Mouse (Mus musculus): ENCODE data around the gene Cmtm8.

Cmtm8 gene

GRCm38 (mm10) chr9:114787134-114787533 lies 56.8 kb downstream of the Cmtm8 start:
- DNase-seq (ENCODE audit: low spot score in 2 of 2), result no peak

GRCm38 (mm10) chr9:114785432-114786125 lies 58.4 kb downstream of the Cmtm8 start:
- no peak for DNase-seq (ENCODE audit: low spot score in 2 of 2)

GRCm38 (mm10) chr9:114781526-114782212 lies 62.3 kb downstream of the Cmtm8 start, which contains the start of gene Cmtm7:
Gene Cmtm7, minus strand, starts transcription at chr9:114781856.
- DNase-seq (ENCODE audit: low spot score in 2 of 2), result no peak

DNA sequence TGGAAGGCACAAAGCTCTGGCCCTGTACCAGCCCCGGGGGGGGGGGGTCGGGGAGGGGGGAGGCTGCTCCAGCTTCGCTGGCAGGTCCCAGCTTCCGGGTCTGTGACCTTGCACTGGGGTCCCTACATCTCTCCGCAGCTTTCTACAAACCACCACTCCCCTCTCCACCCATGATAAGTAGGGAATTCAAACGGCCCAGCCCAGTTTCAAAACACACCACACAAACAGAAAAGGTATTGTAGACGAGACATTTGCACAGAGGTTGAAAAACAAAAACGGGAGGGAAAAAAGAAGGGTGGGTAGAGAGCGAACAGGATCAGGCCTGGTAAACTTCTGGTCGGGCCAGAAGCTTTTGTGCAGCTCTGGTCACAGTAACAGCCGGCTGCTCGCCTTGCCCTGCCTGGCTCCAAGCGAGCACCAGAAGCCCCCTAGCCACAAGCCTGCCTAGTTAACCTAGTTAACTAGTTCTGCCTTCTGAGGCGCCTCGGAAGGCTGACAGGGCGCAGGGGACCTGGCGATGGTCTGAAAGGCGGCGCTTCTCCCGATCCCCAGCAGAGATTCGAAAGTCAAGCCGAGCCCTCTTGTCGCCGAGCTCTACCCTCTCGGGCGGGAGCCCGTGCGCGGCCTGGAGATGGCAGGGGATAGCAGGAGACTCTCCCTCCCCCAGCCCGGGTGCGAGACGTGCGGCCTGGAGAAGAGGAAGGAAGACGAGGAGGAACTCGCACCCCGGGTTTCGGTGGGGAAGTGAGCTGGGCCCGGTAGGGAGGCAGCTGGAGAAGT lies 63.0 kb downstream of the Cmtm8 start:
- peak in 1 of 2 experiments; percentile 29 for DNase-seq (ENCODE audit: low spot score in 2 of 2)

DNA sequence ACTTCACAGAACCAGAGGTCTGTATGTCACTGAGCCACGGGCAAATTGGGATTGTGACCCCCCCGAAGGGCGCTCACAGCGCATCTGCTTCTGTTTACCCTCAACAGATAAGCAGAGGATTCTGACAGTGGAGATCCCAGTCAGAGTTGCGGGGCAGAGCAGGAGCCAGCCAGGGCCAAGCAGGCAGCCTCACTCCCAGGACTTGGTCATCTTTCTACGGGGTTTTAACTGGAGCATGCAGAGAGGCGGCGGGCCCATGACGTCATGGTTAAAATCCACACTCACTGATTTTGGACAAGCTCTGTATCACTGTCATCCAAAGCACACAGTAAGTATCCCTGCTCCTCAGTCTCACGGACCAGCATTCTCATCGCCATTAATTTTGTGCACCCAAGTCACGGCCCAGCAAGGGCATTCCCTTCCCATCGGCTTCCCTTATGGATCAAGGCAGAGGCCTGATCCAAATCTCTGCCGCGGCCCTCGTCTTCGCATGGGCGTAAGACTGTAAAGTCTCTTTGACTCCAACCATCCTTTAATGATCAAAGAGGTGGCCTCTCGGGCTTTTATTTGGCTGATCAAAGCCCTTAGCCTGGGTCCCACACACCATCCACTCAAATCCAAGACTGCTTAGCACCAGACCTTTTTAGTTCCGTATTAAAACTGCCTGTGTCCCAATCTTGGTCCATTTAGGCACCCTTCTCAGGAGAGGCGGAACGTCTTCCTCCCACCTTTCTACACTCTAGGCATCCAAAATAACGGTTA lies 63.8 kb downstream of the Cmtm8 start:
- no peak for DNase-seq (ENCODE audit: low spot score in 2 of 2)

GRCm38 (mm10) chr9:114778877-114779276 lies 65.1 kb downstream of the Cmtm8 start:
- no peak for DNase-seq (ENCODE audit: low spot score in 2 of 2)

- no peak for DNase-seq (ENCODE audit: low spot score in 2 of 2)
These were observed 65.9 kb downstream of the Cmtm8 start for GRCm38 (mm10) chr9:114778047-114778390.

DNA sequence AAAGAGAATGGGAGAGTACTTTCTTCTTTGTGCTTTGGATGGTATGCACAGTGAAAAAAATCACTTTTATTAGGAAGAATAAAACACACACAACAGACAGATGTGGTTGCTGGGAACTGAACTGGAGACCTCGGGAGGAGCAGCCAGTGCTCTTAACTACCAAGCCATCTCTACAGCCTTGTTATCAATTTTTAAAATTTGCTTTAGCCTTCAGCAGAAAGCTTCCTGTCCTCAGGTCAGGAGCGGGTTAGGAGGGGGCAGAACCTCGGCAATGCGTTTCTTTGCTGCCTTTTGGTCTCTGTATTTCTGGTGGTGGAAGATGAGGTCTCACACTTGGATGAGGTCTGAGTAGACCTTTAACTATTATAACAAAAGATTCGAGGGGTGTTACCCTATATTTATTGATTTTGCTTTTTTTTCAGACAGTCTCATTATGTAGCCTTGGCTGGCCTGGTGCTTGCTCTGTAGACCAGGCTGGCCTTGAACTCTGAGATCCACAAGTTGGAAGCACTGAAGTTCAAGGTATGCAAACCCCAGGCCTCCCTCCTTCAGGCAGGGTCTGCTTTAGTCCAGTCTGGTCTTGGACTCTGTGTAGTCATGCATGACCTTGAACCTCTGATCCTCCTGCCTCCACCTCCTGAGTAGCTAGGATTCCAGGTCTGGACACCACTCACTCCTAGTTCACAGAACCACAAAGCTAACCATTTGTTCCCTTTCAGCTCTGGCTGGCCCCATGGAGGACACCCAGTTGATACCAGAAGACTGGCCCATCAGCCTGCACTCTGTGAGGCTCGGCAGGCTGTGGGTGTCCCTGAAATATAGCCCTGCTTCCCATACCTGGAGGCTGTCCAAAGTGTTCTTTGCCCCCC lies 66.5 kb downstream of the Cmtm8 start:
- no peak for DNase-seq (ENCODE audit: low spot score in 2 of 2)

DNA sequence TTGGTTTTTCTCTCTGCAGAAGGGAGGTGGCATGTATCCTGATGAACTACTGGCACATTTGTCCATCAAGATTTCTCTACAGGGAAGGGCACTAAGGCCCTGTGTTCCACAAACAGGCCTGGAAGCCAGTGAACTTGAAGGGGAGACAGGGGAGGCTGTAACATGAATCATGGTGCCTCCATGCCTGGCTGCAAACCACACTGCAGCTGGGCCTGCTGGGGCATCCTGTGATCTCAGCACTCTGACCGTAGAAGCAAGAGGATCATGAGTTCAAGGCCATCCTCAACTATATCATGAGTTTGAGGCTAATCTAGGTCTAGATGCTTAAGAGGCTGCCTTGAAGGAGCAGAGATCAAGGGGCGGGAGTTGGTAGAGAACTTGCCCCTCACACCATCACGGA lies 67.6 kb downstream of the Cmtm8 start:
- DNase-seq (ENCODE audit: low spot score in 2 of 2), result no peak

- DNase-seq (ENCODE audit: low spot score in 2 of 2), result no peak
These were observed 68.7 kb downstream of the Cmtm8 start for GRCm38 (mm10) chr9:114775272-114775671.

GRCm38 (mm10) chr9:114774629-114775028 lies 69.3 kb downstream of the Cmtm8 start:
- no peak for DNase-seq (ENCODE audit: low spot score in 2 of 2)

DNA sequence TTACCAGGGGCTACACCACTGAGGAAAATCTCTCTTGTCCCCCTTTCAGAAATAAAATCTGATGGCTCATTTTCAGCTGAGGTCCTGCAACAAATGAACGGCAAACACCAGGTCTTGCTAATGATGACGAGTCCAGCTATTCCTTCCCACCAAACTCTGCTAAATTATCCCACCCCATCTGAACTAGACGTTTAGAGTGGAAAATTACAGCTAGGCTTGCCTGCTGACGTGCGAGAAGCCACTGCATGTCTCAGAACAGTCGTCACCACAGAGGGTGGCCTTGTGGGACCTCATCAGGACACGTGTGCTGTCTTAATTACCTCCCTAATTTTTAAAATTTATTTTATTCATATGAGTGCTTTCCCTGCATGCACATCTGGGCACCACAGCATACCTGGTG lies 72.4 kb downstream of the Cmtm8 start:
- no peak for DNase-seq (ENCODE audit: low spot score in 2 of 2)

GRCm38 (mm10) chr9:114770224-114770623 lies 73.7 kb downstream of the Cmtm8 start:
- no peak for DNase-seq (ENCODE audit: low spot score in 2 of 2)

GRCm38 (mm10) chr9:114768066-114768465 lies 75.9 kb downstream of the Cmtm8 start:
- no peak for DNase-seq (ENCODE audit: low spot score in 2 of 2)

- no peak for DNase-seq (ENCODE audit: low spot score in 2 of 2)
These were observed 76.4 kb downstream of the Cmtm8 start for GRCm38 (mm10) chr9:114767507-114767906.

DNA sequence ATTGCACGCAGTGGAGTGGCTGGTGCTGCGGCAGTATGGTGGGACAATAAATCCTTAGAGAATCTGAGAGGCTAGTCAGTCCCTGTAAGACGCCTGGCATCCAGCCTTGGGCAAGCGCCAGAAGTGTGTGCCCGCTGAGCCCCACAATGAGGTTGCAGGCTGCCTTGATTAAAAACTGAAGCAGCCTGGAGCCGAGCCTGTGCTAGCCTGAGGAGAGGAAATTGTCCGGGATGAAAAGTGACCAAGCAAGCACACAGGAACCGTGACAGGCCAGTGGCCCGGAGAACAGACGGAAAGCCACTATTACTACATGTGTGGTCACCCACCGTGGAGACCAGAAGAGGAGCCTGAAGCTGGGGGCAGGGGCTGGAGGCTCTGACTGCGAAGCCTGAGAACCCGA lies 76.9 kb downstream of the Cmtm8 start:
- peak in 1 of 2 experiments; percentile 45 for DNase-seq (ENCODE audit: low spot score in 2 of 2)

DNA sequence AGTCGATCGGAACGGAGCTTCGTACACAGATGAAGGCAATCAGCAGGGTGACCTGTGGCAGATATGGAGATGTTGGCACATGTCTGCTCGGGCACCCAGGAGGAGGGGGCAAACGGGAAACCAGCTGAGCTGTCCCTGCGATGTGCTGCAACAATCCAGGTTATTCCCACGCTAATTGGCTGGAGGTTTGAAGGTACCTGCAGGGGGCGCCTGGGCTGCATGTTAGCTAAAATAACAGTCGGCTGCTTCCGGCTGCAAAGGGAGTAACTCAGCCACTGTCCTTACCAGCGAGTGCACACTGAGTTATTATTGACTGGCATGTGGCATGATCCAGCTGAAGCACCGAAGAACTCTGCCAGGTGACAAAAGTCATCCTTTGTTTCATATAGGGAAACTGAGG lies 80.6 kb downstream of the Cmtm8 start:
- no peak for DNase-seq (ENCODE audit: low spot score in 2 of 2)

GRCm38 (mm10) chr9:114761848-114762247 lies 82.1 kb downstream of the Cmtm8 start:
- no peak for DNase-seq (ENCODE audit: low spot score in 2 of 2)

GRCm38 (mm10) chr9:114760353-114760752 lies 83.6 kb downstream of the Cmtm8 start:
- DNase-seq (ENCODE audit: low spot score in 2 of 2), result no peak

DNA sequence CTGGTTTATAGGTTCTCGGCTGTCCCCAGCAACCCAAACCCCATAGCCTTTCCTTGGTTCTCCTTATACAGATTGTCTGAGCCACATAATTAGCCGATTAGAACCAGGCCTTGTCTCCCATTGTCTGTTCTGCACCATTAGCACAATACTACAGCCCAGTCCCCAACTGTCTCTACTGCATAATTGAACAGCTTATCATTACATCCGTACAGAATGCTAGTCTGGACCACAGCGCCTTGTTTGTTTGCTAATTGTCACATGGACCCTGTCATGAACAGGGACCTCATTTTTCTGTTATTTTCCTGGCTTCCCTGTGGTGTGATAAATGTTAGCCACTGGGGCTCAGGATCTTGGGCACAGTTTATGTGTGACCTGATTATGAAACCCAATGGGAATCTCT lies 84.1 kb downstream of the Cmtm8 start:
- no peak for DNase-seq (ENCODE audit: low spot score in 2 of 2)

DNA sequence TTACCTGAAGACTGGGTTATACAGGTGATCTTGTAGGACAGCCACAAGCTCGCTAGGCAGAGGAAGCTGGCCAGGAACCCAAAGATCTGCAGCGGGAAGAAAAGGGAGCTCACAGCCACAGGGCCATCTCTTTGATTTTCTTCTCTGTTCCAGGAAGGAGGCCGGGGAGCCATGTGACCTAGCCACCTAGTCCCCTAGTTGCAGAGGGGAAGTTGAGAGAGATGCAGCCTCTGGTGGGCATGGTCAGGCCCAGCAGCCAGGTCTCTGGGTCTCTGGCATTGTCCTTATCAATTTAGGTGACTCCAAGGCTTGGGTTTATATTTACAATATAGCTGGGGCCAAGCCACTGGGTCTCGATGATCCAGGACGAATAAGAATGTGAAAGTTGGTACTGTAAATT lies 85.2 kb downstream of the Cmtm8 start:
- DNase-seq (ENCODE audit: low spot score in 2 of 2), result no peak

All from left cerebral cortex, adult 9 months (tissue).